Mouse (Mus musculus): ENCODE results near the gene Prdm10. TPM values are rescaled to one million over a fixed set of nuclear protein-coding genes. Genes with fewer than 3 reads are reported as not detected.
A peak's percentile ranks its signal among the peaks of the same experiment; 100 is the strongest.

Gene Prdm10
- polyA plus RNA-seq, 1 experiment from 2014 or later: 6.4 TPM

DNA sequence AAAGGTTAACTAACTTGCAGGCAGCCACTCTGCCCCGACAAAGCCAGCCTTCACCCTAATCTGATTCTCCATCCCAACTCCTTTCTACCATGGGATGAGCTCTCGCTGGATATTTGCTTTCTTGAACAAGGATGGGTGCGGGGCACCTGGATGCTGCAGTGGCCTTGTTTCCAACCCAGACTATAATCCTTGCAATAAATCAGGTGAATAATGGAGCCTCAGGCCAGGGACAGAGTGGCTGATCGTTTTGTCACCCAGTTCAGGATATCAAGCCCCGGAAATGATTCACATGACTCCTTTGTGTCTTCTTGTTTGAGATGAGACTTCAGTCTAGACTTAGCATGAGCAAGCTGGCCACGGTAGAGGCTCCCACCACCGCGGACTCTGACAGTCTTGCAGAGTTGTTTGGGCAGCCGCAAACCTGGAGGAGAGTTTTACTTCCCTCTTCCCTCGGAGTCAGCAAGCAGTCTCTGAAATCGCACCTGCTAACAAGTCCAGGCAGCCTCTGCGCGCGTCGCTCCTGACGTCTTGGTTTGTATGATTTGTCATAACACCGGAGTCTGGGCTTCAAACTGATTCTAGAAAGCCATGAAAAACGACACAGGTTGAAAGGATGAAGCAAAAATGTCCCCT is 36.9 kb upstream of the Prdm10 start:
- ATAC-seq (replicated peaks; ENCODE audit: low FRiP score, low TSS enrichment, low read depth) (no peak), DNase-seq (ENCODE audit: low spot score) (no peak)
- H3K27ac ChIP-seq (ENCODE audit: low read depth): no peak overlapping the region
- H3K4me3 ChIP-seq (ENCODE audit: low read depth, low read length): no peak overlapping the region
- H3K4me1 ChIP-seq (replicated peaks; ENCODE audit: control insufficient read depth, insufficient read depth, low read length): no peaks in the 10 kb centered on the region
- H3K9me3 ChIP-seq (ENCODE audit: control insufficient read depth, low read length): no peaks in the 10 kb centered on the region
- no peaks in the 10 kb centered on the region for H3K36me3 ChIP-seq (ENCODE audit: control insufficient read depth, insufficient read depth, low read length)
- no peak overlapping the region for H3K4me2 ChIP-seq (ENCODE audit: low read length)
- WGBS: 57% methylated on average over 18 of the region's 18 CpGs
- no peak overlapping the region for H3K9ac ChIP-seq (ENCODE audit: low read length)
- no peaks in the 10 kb centered on the region for H3K27me3 ChIP-seq (replicated peaks; ENCODE audit: control insufficient read depth, insufficient read depth, low read length)

DNA sequence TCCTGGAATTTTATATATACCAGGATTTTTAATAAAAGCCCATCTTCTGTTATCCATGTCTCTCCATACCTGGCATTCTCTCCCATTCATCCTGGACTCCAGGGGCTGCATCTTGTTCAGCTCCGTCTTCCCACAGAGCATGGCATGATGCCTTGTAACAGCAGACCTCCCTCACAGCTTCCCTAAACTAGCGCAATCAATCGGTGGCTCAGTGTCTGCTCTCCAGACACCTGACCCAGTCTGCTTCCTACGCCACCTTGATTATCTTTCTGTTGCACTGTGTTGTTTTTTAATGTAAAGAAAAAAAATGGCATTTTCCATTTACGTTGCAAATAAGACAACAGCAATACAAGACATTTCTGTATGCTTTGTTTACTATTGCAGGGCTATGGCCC is 36.4 kb upstream of the Prdm10 start:
- H3K27ac ChIP-seq (ENCODE audit: low read depth): no peak overlapping the region
- no peak for ATAC-seq (replicated peaks; ENCODE audit: low FRiP score, low TSS enrichment, low read depth)
- WGBS: 66% methylated on average over 5 of the region's 5 CpGs

DNA sequence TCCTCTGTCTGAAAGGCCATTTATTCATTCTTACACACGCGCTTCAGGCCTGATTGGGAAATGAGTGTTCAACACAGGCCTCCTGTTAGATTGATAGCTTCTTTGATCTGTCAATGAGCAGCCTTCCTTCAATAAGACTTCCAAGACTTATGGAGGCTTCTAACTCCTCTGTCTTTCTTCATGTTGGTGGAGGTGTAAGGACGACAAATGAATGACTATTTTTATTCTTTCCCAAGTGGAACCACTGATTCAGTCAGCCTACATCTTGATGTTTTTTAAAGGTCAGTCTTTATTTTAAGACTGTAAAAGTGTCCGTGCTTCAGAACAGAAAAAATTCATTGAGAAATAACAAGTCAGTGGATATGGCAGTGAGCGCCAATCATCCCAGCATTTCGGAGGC is 35.3 kb upstream of the Prdm10 start:
- Histone ChIP-seq H3K36me3 (ENCODE audit: control insufficient read depth, insufficient read depth, low read length) (no peaks in the 10 kb centered on the region), H3K27me3 (replicated peaks; ENCODE audit: control insufficient read depth, insufficient read depth, low read length) (no peaks in the 10 kb centered on the region), H3K4me3 (ENCODE audit: low read depth, low read length) (no peak overlapping the region), H3K9ac (ENCODE audit: low read length) (no peak overlapping the region), H3K9me3 (ENCODE audit: control insufficient read depth, low read length) (no peaks in the 10 kb centered on the region), H3K27ac (ENCODE audit: low read depth) (no peak overlapping the region), H3K4me2 (ENCODE audit: low read length) (no peak overlapping the region), H3K4me1 (replicated peaks; ENCODE audit: control insufficient read depth, insufficient read depth, low read length) (no peaks in the 10 kb centered on the region)
- 86% methylated on average over 6 of the region's 6 CpGs for WGBS
- ATAC-seq (replicated peaks; ENCODE audit: low FRiP score, low TSS enrichment, low read depth) (no peak), DNase-seq (ENCODE audit: low spot score) (no peak)

More for the DNA sequence above, 36.4 kb upstream of the Prdm10 start:
- Histone ChIP-seq H3K9ac (ENCODE audit: low read length) (no peak overlapping the region), H3K9me3 (ENCODE audit: control insufficient read depth, low read length) (no peaks in the 10 kb centered on the region), H3K36me3 (ENCODE audit: control insufficient read depth, insufficient read depth, low read length) (no peaks in the 10 kb centered on the region), H3K4me2 (ENCODE audit: low read length) (no peak overlapping the region), H3K4me3 (ENCODE audit: low read depth, low read length) (no peak overlapping the region), H3K4me1 (replicated peaks; ENCODE audit: control insufficient read depth, insufficient read depth, low read length) (no peaks in the 10 kb centered on the region), H3K27me3 (replicated peaks; ENCODE audit: control insufficient read depth, insufficient read depth, low read length) (no peaks in the 10 kb centered on the region)
- DNase-seq (ENCODE audit: low spot score): no peak

DNA sequence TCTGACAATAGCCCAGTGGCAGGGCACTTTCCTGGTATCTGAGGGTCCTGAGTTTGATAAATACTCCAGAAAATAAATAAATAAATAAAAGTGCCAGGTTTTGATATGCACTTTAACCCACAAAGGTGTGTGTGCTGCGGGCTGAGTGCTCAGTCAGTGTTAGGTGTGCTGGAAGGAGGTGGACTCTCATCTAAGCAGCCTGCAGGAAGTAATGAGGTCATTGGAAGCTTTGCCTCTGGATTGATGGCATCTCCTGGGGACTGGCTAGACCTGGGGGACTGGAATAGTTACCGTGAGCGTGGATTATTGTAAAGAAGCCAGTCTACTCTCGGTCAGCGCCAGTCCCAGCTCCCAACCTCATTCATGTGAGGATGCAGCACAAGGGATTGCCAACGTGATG is 33.9 kb upstream of the Prdm10 start:
- 48% methylated on average over 6 of the region's 6 CpGs for WGBS
- Histone ChIP-seq H3K9ac (ENCODE audit: low read length) (no peak overlapping the region), H3K4me2 (ENCODE audit: low read length) (no peak overlapping the region), H3K36me3 (ENCODE audit: control insufficient read depth, insufficient read depth, low read length) (no peaks in the 10 kb centered on the region), H3K4me3 (ENCODE audit: low read depth, low read length) (no peak overlapping the region), H3K4me1 (replicated peaks; ENCODE audit: control insufficient read depth, insufficient read depth, low read length) (no peaks in the 10 kb centered on the region), H3K9me3 (ENCODE audit: control insufficient read depth, low read length) (no peaks in the 10 kb centered on the region), H3K27me3 (replicated peaks; ENCODE audit: control insufficient read depth, insufficient read depth, low read length) (no peaks in the 10 kb centered on the region), H3K27ac (ENCODE audit: low read depth) (no peak overlapping the region)
- DNase-seq (ENCODE audit: low spot score): no peak
- ATAC-seq (replicated peaks; ENCODE audit: low FRiP score, low TSS enrichment, low read depth): peak; percentile 60

DNA sequence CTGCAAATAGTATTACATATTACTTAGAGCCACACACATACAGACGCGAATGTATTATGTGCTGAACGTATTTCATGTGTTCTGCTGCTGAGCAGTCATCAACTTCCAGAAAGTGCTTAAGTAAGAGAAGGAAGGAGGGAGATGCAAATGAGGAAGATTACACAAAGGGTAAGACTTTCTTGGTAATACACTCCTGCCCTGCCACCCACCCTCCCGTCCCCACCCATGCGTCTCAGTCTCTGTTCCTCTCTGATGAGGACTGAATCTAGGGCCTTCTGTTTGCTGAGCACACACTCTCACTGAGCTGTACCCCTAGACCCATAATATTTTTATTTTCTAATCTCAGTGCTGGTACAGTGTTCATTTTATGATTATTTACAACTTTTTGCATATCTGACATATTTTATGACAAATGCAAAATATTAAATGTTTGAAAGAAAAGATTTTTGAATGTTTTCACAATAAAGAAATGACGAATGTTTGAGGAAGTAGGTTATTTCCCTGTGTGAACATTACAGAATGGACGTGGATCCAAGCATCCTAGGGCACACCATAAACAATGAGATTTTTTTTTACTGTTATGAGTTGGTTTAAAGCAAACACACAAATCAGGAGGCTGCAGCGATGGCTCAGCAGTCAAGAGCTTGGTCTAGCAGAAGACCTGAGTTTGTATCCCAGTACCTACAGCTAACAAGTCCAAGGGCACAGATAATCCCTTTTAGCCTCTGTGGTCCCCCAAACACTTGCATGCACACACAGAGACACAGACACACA is 32.7 kb upstream of the Prdm10 start:
- no peak overlapping the region for H3K4me3 ChIP-seq (ENCODE audit: low read depth, low read length)
- no peaks in the 10 kb centered on the region for H3K4me1 ChIP-seq (replicated peaks; ENCODE audit: control insufficient read depth, insufficient read depth, low read length)
- H3K36me3 ChIP-seq (ENCODE audit: control insufficient read depth, insufficient read depth, low read length): no peaks in the 10 kb centered on the region
- ATAC-seq (replicated peaks; ENCODE audit: low FRiP score, low TSS enrichment, low read depth) (no peak), DNase-seq (ENCODE audit: low spot score) (no peak)
- H3K4me2 ChIP-seq (ENCODE audit: low read length): no peak overlapping the region
- no peak overlapping the region for H3K9ac ChIP-seq (ENCODE audit: low read length)
- WGBS: 59% methylated on average over 8 of the region's 8 CpGs
- H3K9me3 ChIP-seq (ENCODE audit: control insufficient read depth, low read length): no peaks in the 10 kb centered on the region
- H3K27ac ChIP-seq (ENCODE audit: low read depth): no peak overlapping the region
- H3K27me3 ChIP-seq (replicated peaks; ENCODE audit: control insufficient read depth, insufficient read depth, low read length): no peaks in the 10 kb centered on the region

DNA sequence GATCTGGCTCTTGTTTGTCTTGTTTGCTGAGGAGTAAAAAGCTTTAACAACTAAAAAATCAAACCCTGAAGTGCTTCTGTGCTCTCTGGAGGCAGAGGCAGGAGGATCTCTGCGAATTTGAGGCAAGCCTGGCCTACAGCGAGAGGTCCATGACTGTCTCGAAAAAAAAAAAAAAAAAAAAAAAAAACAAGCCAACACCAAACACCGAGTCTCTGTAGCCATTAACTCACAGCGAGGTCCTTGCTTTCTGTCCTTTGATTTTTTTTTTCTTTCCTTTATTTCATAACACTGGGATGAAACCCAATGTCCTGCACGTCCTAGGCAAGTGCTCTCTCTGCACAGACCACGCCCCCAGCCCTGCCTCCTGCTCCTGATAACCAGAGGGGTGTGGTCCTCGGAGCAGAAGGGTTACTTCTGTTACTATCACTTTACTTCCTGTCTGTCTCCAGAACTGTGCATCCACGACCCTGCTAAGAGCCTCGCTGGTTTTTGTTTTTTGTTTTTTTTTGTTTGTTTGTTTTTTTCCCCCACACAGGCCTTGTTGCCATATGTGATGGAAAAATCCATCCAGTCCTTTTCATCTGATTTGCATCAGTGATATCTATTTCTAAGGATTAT is 28.0 kb upstream of the Prdm10 start:
- Histone ChIP-seq H3K27me3 (replicated peaks; ENCODE audit: control insufficient read depth, insufficient read depth, low read length) (no peaks in the 10 kb centered on the region), H3K9me3 (ENCODE audit: control insufficient read depth, low read length) (no peaks in the 10 kb centered on the region), H3K36me3 (ENCODE audit: control insufficient read depth, insufficient read depth, low read length) (no peaks in the 10 kb centered on the region), H3K4me3 (ENCODE audit: low read depth, low read length) (no peak overlapping the region), H3K9ac (ENCODE audit: low read length) (no peak overlapping the region), H3K4me1 (replicated peaks; ENCODE audit: control insufficient read depth, insufficient read depth, low read length) (peaks cover 12% of the 10 kb centered on the region), H3K4me2 (ENCODE audit: low read length) (no peak overlapping the region), H3K27ac (ENCODE audit: low read depth) (no peak overlapping the region)
- WGBS: 76% methylated on average over 9 of the region's 10 CpGs
- DNase-seq (ENCODE audit: low spot score) (no peak), ATAC-seq (replicated peaks; ENCODE audit: low FRiP score, low TSS enrichment, low read depth) (no peak)

DNA sequence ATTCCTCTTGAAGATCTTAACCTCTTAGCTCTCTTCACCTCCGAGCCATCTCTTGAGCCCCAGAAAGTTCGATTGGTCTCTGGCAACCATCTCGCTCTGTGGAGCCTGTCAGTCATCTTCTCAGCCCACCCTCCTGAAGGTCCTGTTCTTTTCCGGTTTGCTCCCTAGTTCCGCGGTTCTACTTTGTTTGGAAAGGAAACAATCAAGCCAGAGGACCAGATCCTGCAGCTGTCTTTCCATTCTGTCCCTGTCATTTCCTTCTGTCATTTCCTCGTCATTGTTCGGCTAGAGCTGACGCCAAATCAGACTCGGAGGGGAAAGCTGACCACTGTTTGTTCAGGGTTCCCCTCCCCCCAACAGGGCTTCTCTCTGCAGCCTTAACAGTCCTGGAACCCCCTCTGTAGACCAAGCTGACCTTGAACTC is 27.0 kb upstream of the Prdm10 start:
- peak; percentile 54 for DNase-seq (ENCODE audit: low spot score)
- ATAC-seq (replicated peaks; ENCODE audit: low FRiP score, low TSS enrichment, low read depth): no peak
- H3K4me2 ChIP-seq (ENCODE audit: low read length): peak overlapping the region; percentile 28; the same call in 1 of the 2 replicates

DNA sequence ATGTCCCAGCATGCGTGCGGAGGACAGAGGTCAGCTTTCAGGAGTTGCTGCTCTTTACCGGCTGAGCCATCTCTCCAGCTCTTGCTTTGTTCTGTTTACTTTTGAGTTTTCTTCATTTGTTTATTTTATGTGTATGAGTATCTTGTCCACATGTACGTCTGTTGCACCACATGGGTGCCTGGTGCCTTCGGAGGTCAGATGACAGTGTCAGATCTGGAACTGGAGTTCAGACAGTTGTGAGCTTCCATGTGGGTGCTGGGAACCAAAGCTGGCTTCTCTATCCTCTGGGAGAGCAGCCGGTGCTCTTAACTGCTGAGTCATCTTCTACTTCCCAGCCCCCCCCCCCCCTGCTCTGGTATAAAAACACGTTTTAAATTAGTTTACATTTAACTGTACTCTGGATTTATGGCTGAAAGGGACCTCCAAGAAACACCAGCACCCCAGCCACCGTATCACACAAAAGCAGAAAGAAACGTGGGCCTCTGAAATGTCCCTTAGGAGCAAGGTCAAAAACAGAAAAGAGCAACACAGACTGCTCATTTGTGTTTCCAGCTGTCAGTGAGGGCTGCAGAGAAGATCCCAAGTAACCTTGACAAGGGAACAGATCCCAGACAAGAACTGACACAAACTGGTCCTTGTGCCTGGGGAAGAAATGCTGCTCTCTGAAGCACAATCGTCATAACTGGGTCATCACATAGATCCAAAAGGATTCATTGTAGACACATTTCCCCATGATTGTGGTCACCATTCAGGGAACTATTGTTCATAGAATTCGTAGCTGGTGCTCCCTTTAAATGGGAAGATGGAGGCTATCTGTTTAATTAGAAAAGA is 26.3 kb upstream of the Prdm10 start:
- Histone ChIP-seq H3K4me2 (ENCODE audit: low read length) (no peak overlapping the region), H3K4me3 (ENCODE audit: low read depth, low read length) (no peak overlapping the region), H3K9me3 (ENCODE audit: control insufficient read depth, low read length) (no peaks in the 10 kb centered on the region), H3K27me3 (replicated peaks; ENCODE audit: control insufficient read depth, insufficient read depth, low read length) (no peaks in the 10 kb centered on the region), H3K27ac (ENCODE audit: low read depth) (peak overlapping the region; percentile 34; the same call in 1 of the 2 replicates), H3K36me3 (ENCODE audit: control insufficient read depth, insufficient read depth, low read length) (no peaks in the 10 kb centered on the region), H3K4me1 (replicated peaks; ENCODE audit: control insufficient read depth, insufficient read depth, low read length) (peaks cover 12% of the 10 kb centered on the region), H3K9ac (ENCODE audit: low read length) (no peak overlapping the region)
- no peak for DNase-seq (ENCODE audit: low spot score)
- 46% methylated on average over 11 of the region's 11 CpGs for WGBS
- ATAC-seq (replicated peaks; ENCODE audit: low FRiP score, low TSS enrichment, low read depth): no peak

More for the DNA sequence above, 27.0 kb upstream of the Prdm10 start:
- 44% methylated on average over 10 of the region's 10 CpGs for WGBS
- Histone ChIP-seq H3K27me3 (replicated peaks; ENCODE audit: control insufficient read depth, insufficient read depth, low read length) (no peaks in the 10 kb centered on the region), H3K4me1 (replicated peaks; ENCODE audit: control insufficient read depth, insufficient read depth, low read length) (peaks cover 12% of the 10 kb centered on the region), H3K36me3 (ENCODE audit: control insufficient read depth, insufficient read depth, low read length) (no peaks in the 10 kb centered on the region), H3K27ac (ENCODE audit: low read depth) (peak overlapping the region; percentile 34; the same call in 1 of the 2 replicates), H3K9ac (ENCODE audit: low read length) (no peak overlapping the region), H3K9me3 (ENCODE audit: control insufficient read depth, low read length) (no peaks in the 10 kb centered on the region), H3K4me3 (ENCODE audit: low read depth, low read length) (no peak overlapping the region)
